Mouse (Mus musculus) adrenal gland, postnatal 36 days (tissue): ENCODE data around the gene Krtap7-1. TPM values are rescaled to one million over a fixed set of nuclear protein-coding genes. Genes with fewer than 3 reads are reported as not detected.

Experiments used
- DNase-seq, 2 experiments: peaks; one replicate each; pipeline ENCODE4 v3.0.0; 2021; ENCODE audit warnings: mixed read lengths in 1 of 2
- long read RNA-seq, 2 experiments: library from polyadenylated mRNA; stranded (forward); transcript quantifications; one replicate each; pipeline ENCODE4 v2.0.0; 2021; ENCODE audit warnings: borderline sequencing depth in 2 of 2
- total RNA-seq, 2 experiments: library from RNA; stranded (reverse); gene quantifications; 2 replicates each; pipeline ENCODE4 v1.2.3; 2021

Krtap7-1 gene
- not detected for total RNA-seq
- long read RNA-seq, experiment 1: 0 reads
- long read RNA-seq, experiment 2: 0 reads

- no peak for DNase-seq
These were observed at the start of gene Krtap7-1 for GRCm38 (mm10) chr16:89508223-89508622. TSS of gene Krtap7-1 (minus strand) at chr16:89508323.

GRCm38 (mm10) chr16:89550298-89550697 is 42.2 kb upstream of the Krtap7-1 start:
- DNase-seq: no peak

- no peak for DNase-seq
These were observed 29.9 kb upstream of the Krtap7-1 start for GRCm38 (mm10) chr16:89538031-89538484.

GRCm38 (mm10) chr16:89537349-89537748 is 29.2 kb upstream of the Krtap7-1 start:
- no peak for DNase-seq

- DNase-seq: no peak
These were observed 22.4 kb upstream of the Krtap7-1 start for GRCm38 (mm10) chr16:89530547-89530946.

- no peak for DNase-seq
These were observed 21.7 kb upstream of the Krtap7-1 start for GRCm38 (mm10) chr16:89529846-89530245.

GRCm38 (mm10) chr16:89528380-89528779 is 20.3 kb upstream of the Krtap7-1 start:
- no peak for DNase-seq

GRCm38 (mm10) chr16:89520996-89521395 is 12.9 kb upstream of the Krtap7-1 start:
- no peak for DNase-seq

GRCm38 (mm10) chr16:89520555-89520954 is 12.4 kb upstream of the Krtap7-1 start:
- DNase-seq: no peak

GRCm38 (mm10) chr16:89520091-89520490 is 12.0 kb upstream of the Krtap7-1 start:
- DNase-seq: no peak

- DNase-seq: peak; percentile 65 to 71
These were observed 9.5 kb upstream of the Krtap7-1 start for GRCm38 (mm10) chr16:89517635-89518034.

GRCm38 (mm10) chr16:89513431-89513830 is 5.3 kb upstream of the Krtap7-1 start:
- peak in 1 of 2 experiments; percentile 16 for DNase-seq

- no peak for DNase-seq
These were observed 4.6 kb downstream of the Krtap7-1 start for GRCm38 (mm10) chr16:89503571-89503970.

GRCm38 (mm10) chr16:89501870-89502269 is 6.3 kb downstream of the Krtap7-1 start:
- DNase-seq: no peak

GRCm38 (mm10) chr16:89497002-89497401 is 11.1 kb downstream of the Krtap7-1 start:
- no peak for DNase-seq

- DNase-seq: no peak
These were observed 12.5 kb downstream of the Krtap7-1 start for GRCm38 (mm10) chr16:89495394-89496153.

- DNase-seq: no peak
These were observed 20.3 kb downstream of the Krtap7-1 start, which contains the start of gene Krtap8-1 for GRCm38 (mm10) chr16:89487852-89488251. TSS of gene Krtap8-1 (minus strand) at chr16:89487952.

GRCm38 (mm10) chr16:89477679-89478314 is 30.3 kb downstream of the Krtap7-1 start:
- no peak for DNase-seq

- DNase-seq: no peak
These were observed 46.9 kb downstream of the Krtap7-1 start for GRCm38 (mm10) chr16:89461189-89461588.
